Mouse (Mus musculus) megakaryocyte, embryonic 14.5 days (primary cell): ENCODE results near the gene Ube2o.

Source experiments
- FLI1 ChIP-seq: IDR thresholded peaks from 2 replicates; pipeline ENCODE4 v1.6.1; 2012; ENCODE audit warnings: low read length, inconsistent platforms, mixed read lengths
- GATA1 ChIP-seq: IDR thresholded peaks from 3 replicates; pipeline ENCODE4 v1.6.1; 2012; ENCODE audit warnings: mixed read lengths, low read length, inconsistent platforms, borderline replicate concordance

DNA sequence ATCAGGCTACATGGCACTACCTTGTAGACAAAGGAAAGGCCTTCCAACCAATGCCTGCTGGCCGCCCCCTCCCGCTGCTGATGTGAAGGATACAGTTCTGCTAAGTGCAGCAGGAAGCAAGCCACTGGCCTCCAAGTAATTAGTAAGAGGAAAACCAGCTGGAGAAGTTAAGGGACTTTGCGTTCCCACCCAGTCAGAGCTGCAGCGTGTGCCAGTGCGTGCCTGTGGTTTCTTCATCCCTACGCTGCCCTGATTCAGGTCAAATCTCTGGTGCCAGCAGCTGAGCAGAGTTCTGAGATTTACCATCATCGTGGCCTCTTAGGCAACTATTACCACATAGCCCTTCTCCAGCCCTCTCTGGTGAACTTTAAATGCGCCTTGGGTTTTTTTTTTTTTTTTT is 62.8 kb downstream of the Ube2o start:
- TF ChIP-seq GATA1, result no peak
- TF ChIP-seq FLI1, result no peak
